Mouse (Mus musculus) ovary, adult 18-20 months (tissue): ENCODE data around the gene Sfxn2.
A peak's percentile ranks its signal among the peaks of the same experiment; 100 is the strongest.

Experiments
- DNase-seq: peaks from one replicate; pipeline ENCODE4 v3.0.0; 2022; ENCODE audit warnings: low spot score, mixed read lengths

Gene Sfxn2

GRCm38 (mm10) chr19:46599375-46600256 lies 26.5 kb downstream of the Sfxn2 start:
- DNase-seq = no peak

GRCm38 (mm10) chr19:46600371-46600770 lies 27.2 kb downstream of the Sfxn2 start:
- DNase-seq = no peak

GRCm38 (mm10) chr19:46601491-46601890 lies 28.3 kb downstream of the Sfxn2 start:
- no peak for DNase-seq

- DNase-seq = no peak
Observed at GRCm38 (mm10) chr19:46602406-46602805, 29.2 kb downstream of the Sfxn2 start.

- DNase-seq = no peak
Observed at GRCm38 (mm10) chr19:46606718-46607117, 33.6 kb downstream of the Sfxn2 start.

GRCm38 (mm10) chr19:46607424-46607823 lies 34.3 kb downstream of the Sfxn2 start:
- no peak for DNase-seq

- DNase-seq = no peak
Observed at GRCm38 (mm10) chr19:46608158-46608557, 35.0 kb downstream of the Sfxn2 start.

GRCm38 (mm10) chr19:46616378-46616777 lies 43.2 kb downstream of the Sfxn2 start:
- DNase-seq = no peak

GRCm38 (mm10) chr19:46617361-46617760 lies 44.2 kb downstream of the Sfxn2 start:
- DNase-seq = no peak

GRCm38 (mm10) chr19:46618322-46618721 lies 45.2 kb downstream of the Sfxn2 start:
- no peak for DNase-seq

- DNase-seq = peak; percentile 49
Observed at GRCm38 (mm10) chr19:46619001-46619400, 45.8 kb downstream of the Sfxn2 start.

- DNase-seq = no peak
Observed at GRCm38 (mm10) chr19:46619518-46619917, 46.4 kb downstream of the Sfxn2 start.

- no peak for DNase-seq
Observed at GRCm38 (mm10) chr19:46620016-46620808, 47.0 kb downstream of the Sfxn2 start.

GRCm38 (mm10) chr19:46621236-46622183 lies 48.3 kb downstream of the Sfxn2 start:
- no peak for DNase-seq

- no peak for DNase-seq
Observed at GRCm38 (mm10) chr19:46622659-46623193, 49.6 kb downstream of the Sfxn2 start.

GRCm38 (mm10) chr19:46623194-46623667 lies 50.1 kb downstream of the Sfxn2 start:
- DNase-seq = no peak

- no peak for DNase-seq
Observed at GRCm38 (mm10) chr19:46623790-46624772, 50.9 kb downstream of the Sfxn2 start.

GRCm38 (mm10) chr19:46625015-46625414 lies 51.9 kb downstream of the Sfxn2 start:
- DNase-seq = no peak

- no peak for DNase-seq
Observed at GRCm38 (mm10) chr19:46625519-46625918, 52.4 kb downstream of the Sfxn2 start.

GRCm38 (mm10) chr19:46628403-46628802 lies 55.2 kb downstream of the Sfxn2 start:
- peak; percentile 58 for DNase-seq
